Mouse (Mus musculus) ES-E14 (cell line): ENCODE measurements around the gene Blmh. TPM values are rescaled to one million over a fixed set of nuclear protein-coding genes. Genes with fewer than 3 reads are reported as not detected.

Experiments used
- DNase-seq: peaks from one replicate; pipeline ENCODE4 v3.0.0-alpha.2; 2013; ENCODE audit warnings: low read depth, low spot score
- H3K27ac ChIP-seq: 2 replicates; pipeline ENCODE4 v1.5.1; 2012; ENCODE audit warnings: low read depth, mild to moderate bottlenecking, low read length, moderate library complexity, mixed read lengths; ENCODE audit not compliant: poor library complexity, insufficient read depth, severe bottlenecking
- H3K36me3 ChIP-seq: 2 replicates; pipeline ENCODE4 v1.6.1; 2012; ENCODE audit warnings: mild to moderate bottlenecking, low read length, moderate library complexity, mixed read lengths; ENCODE audit not compliant: control insufficient read depth, poor library complexity, insufficient read depth, severe bottlenecking
- H3K4me1 ChIP-seq, 2 experiments: fragments of 150-350 bp in 1 of 2; sonication (generic) in 1 of 2; 2 replicates each; pipeline ENCODE4 v1.6.1; 2012; ENCODE audit warnings: low read length in 2 of 2, mild to moderate bottlenecking in 1 of 2, mixed read lengths in 1 of 2; ENCODE audit not compliant: control insufficient read depth in 2 of 2, insufficient read depth in 2 of 2, poor library complexity in 1 of 2
- H3K4me3 ChIP-seq, 2 experiments: fragments of 150-350 bp in 1 of 2; sonication (generic) in 1 of 2; 2 replicates each; pipeline ENCODE4 v1.5.1; 2012; ENCODE audit warnings: low read length in 2 of 2, low read depth in 1 of 2, mild to moderate bottlenecking in 1 of 2, mixed read lengths in 1 of 2; ENCODE audit not compliant: insufficient read depth in 1 of 2, poor library complexity in 1 of 2, severe bottlenecking in 1 of 2
- H3K9ac ChIP-seq: 2 replicates; pipeline ENCODE4 v1.6.1; 2012; ENCODE audit warnings: low read depth, mild to moderate bottlenecking, low read length, mixed read lengths; ENCODE audit not compliant: poor library complexity, insufficient read depth, severe bottlenecking
- H3K9me3 ChIP-seq: fragments of 150-350 bp; sonication (generic); 2 replicates; pipeline ENCODE4 v1.6.1; 2012; ENCODE audit warnings: low read depth, mild to moderate bottlenecking, low read length; ENCODE audit not compliant: control insufficient read depth, insufficient read depth
- CHD2 ChIP-seq: IDR thresholded peaks from 2 replicates; pipeline ENCODE4 v1.6.1; 2014; ENCODE audit warnings: mild to moderate bottlenecking, low read depth, low read length, inconsistent platforms
- HCFC1 ChIP-seq: IDR thresholded peaks from 2 replicates; pipeline ENCODE4 v1.6.1; 2012; ENCODE audit warnings: low read length, inconsistent platforms, borderline replicate concordance; ENCODE audit not compliant: insufficient read depth
- MAFK ChIP-seq: IDR thresholded peaks from 2 replicates; pipeline ENCODE4 v1.6.1; 2014; ENCODE audit warnings: mild to moderate bottlenecking, low read depth, low read length, inconsistent platforms; ENCODE audit not compliant: insufficient read depth
- ZC3H11A ChIP-seq: IDR thresholded peaks from 2 replicates; pipeline ENCODE4 v1.6.1; 2012; ENCODE audit warnings: low read depth, mild to moderate bottlenecking, inconsistent platforms, low read length, borderline replicate concordance
- ZNF384 ChIP-seq: IDR thresholded peaks from 2 replicates; pipeline ENCODE4 v1.6.1; 2012; ENCODE audit warnings: low read depth, low read length, inconsistent platforms
- in situ Hi-C, 2 experiments: fragments of 600-800 bp; cut with MboI; formaldehyde crosslinking; loops; one replicate each; pipeline ENCODE4 v1.15.1; 2025; ENCODE audit warnings: low sequenced_read_pairs in 2 of 2, inconsistent platforms in 1 of 2; ENCODE audit not compliant: unreplicated experiment in 2 of 2
- total RNA-seq: library from RNA; depleted of rRNA; stranded (reverse); fragments of 300-350 nt; gene quantifications from 2 replicates; pipeline ENCODE4 v1.2.3, GENCODE M21; 2012

The Blmh gene
- total RNA-seq, 1 experiment: 98.8 TPM

GRCm38 (mm10) chr11:77018046-77018445 is 93.4 kb downstream of the Blmh start:
- Histone ChIP-seq H3K9me3 (no peaks in the 10 kb centered on the region), H3K27ac (no peak overlapping the region), H3K4me3 (no peak overlapping the region), H3K36me3 (no peaks in the 10 kb centered on the region), H3K9ac (no peak overlapping the region), H3K4me1 (no peaks in the 10 kb centered on the region)
- TF ChIP-seq HCFC1 (no peak), ZC3H11A (no peak), CHD2 (no peak), ZNF384 (no peak), MAFK (no peak)
- DNase-seq: no peak
- in situ Hi-C loops: no loop called here

GRCm38 (mm10) chr11:77019539-77019938 is 94.9 kb downstream of the Blmh start:
- Histone ChIP-seq H3K4me3 (no peak overlapping the region), H3K9me3 (no peaks in the 10 kb centered on the region), H3K9ac (no peak overlapping the region), H3K4me1 (no peaks in the 10 kb centered on the region), H3K27ac (no peak overlapping the region), H3K36me3 (no peaks in the 10 kb centered on the region)
- in situ Hi-C loops: no loop called here
- no peak for DNase-seq
- no peak for TF ChIP-seq MAFK
- no peak for TF ChIP-seq ZC3H11A
- TF ChIP-seq ZNF384: no peak
- TF ChIP-seq HCFC1: no peak

GRCm38 (mm10) chr11:77021749-77022396 is 97.3 kb downstream of the Blmh start:
- DNase-seq: no peak
- H3K27ac ChIP-seq: no peak overlapping the region
- in situ Hi-C loops: no loop called here

GRCm38 (mm10) chr11:77026559-77026958 is 102.0 kb downstream of the Blmh start:
- no peaks in the 10 kb centered on the region for H3K36me3 ChIP-seq
- H3K4me1 ChIP-seq: no peaks in the 10 kb centered on the region
- DNase-seq: no peak
- H3K9me3 ChIP-seq: no peaks in the 10 kb centered on the region
- H3K27ac ChIP-seq: no peak overlapping the region
- in situ Hi-C loops: no loop called here
- TF ChIP-seq CHD2: no peak
- no peak for TF ChIP-seq MAFK
- no peak for TF ChIP-seq ZC3H11A
- no peak for TF ChIP-seq HCFC1
- TF ChIP-seq ZNF384: no peak
- no peak overlapping the region for H3K9ac ChIP-seq
- H3K4me3 ChIP-seq: no peak overlapping the region

More at GRCm38 (mm10) chr11:77021749-77022396, 97.3 kb downstream of the Blmh start:
- Histone ChIP-seq H3K9me3 (no peaks in the 10 kb centered on the region), H3K4me1 (no peaks in the 10 kb centered on the region), H3K9ac (no peak overlapping the region), H3K36me3 (no peaks in the 10 kb centered on the region), H3K4me3 (no peak overlapping the region)
- TF ChIP-seq ZC3H11A (no peak), ZNF384 (no peak), HCFC1 (no peak), CHD2 (no peak), MAFK (no peak)

- no peak for DNase-seq
- no peak for TF ChIP-seq ZNF384
- TF ChIP-seq MAFK: no peak
- no peak for TF ChIP-seq CHD2
- TF ChIP-seq HCFC1: no peak
- no peak for TF ChIP-seq ZC3H11A
- in situ Hi-C loops: no loop called here
Measured at GRCm38 (mm10) chr11:77028157-77028556, 103.5 kb downstream of the Blmh start.

More at GRCm38 (mm10) chr11:77028157-77028556, 103.5 kb downstream of the Blmh start:
- no peaks in the 10 kb centered on the region for H3K4me1 ChIP-seq
- no peaks in the 10 kb centered on the region for H3K36me3 ChIP-seq
- H3K27ac ChIP-seq: no peak overlapping the region
- H3K9me3 ChIP-seq: no peaks in the 10 kb centered on the region
- H3K9ac ChIP-seq: no peak overlapping the region
- H3K4me3 ChIP-seq: no peak overlapping the region
